Mouse (Mus musculus) bone marrow macrophage, adult 2 months (primary cell): ENCODE measurements at regions not wholly inside any gene's neighbourhood (a gene's known extent, or its start where the extent isn't known, plus 50 kb on each side); places are given as distances from the start of the nearest gene placed in this dataset.

ENCODE experiments used
- CTCF ChIP-seq: IDR thresholded peaks from 2 replicates; pipeline ENCODE4 v1.5.1; 2012; ENCODE audit warnings: low read depth, mild to moderate bottlenecking, low read length, moderate library complexity
- POLR2A ChIP-seq: IDR thresholded peaks from 2 replicates; pipeline ENCODE4 v1.6.1; 2012; ENCODE audit warnings: mild to moderate bottlenecking, low read depth, low read length, borderline replicate concordance

- no peak for TF ChIP-seq POLR2A
- no peak for TF ChIP-seq CTCF
Observed at GRCm38 (mm10) chr7:67444523-67444942, 71.9 kb upstream of the Mef2a start.
